Comparison of ENCODE assay signal across 14 mouse cellular contexts in the genomic region with DNA sequence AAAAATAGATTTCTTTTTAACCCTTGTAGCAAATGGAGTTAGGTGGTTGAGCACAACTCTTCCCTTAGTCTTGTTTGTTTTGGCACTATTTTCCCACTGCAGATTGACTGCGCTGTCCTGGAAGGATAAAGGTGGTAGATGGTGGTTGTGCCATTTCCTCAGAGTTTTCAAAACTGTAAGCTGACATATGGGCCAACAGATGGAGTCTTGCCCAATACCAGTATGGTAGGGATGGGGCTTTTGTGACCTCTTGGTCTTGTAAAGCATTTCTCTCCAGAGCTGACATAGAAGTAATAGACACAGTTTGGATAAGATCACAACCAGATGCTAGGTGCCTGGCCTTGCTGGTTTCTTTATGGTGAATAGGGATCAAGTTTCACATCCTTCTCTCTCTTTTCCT. TPM values are rescaled to one million over a fixed set of nuclear protein-coding genes. Genes with fewer than 3 reads are reported as not detected.
"Had no signal": no experiment of that assay in that cellular context is flagged by ENCODE, and none has a peak within 500 bp of the region (broad histone marks: within the 10 kb centered on the region; RNA-seq: fewer than 3 reads in every experiment).

No protein-coding gene starts in this region.

- H3K27ac ChIP-seq: kidney, embryonic 15.5 days; liver, embryonic 15.5 days; midbrain, embryonic 13.5 days; stomach, postnatal 0 days had no signal

- H3K4me2 ChIP-seq: kidney, embryonic 15.5 days; liver, embryonic 11.5 days; liver, embryonic 15.5 days; midbrain, embryonic 13.5 days had no signal

- ATAC-seq: midbrain, embryonic 13.5 days had no signal

- H3K4me1 ChIP-seq: kidney, embryonic 15.5 days; midbrain, embryonic 13.5 days had no signal

- DNase-seq: kidney, postnatal 14 days; layer of hippocampus, postnatal 36 days; left cerebral cortex, postnatal 4 days; right cerebral cortex, adult 18-20 months had no signal

- H3K27me3 ChIP-seq: kidney, embryonic 15.5 days; liver, embryonic 15.5 days; midbrain, embryonic 13.5 days had no signal

- H3K4me3 ChIP-seq: kidney, embryonic 15.5 days; liver, embryonic 15.5 days; midbrain, embryonic 13.5 days had no signal

- H3K9ac ChIP-seq: kidney, embryonic 15.5 days; liver, embryonic 15.5 days; midbrain, embryonic 13.5 days had no signal

- H3K9me3 ChIP-seq: kidney, embryonic 15.5 days; liver, embryonic 15.5 days; midbrain, embryonic 13.5 days had no signal

RNA-seq across cellular contexts. Expression of gene Astl, which starts 40.4 kb away (rescaled TPM):
- polyA plus RNA-seq: kidney, embryonic 15.5 days; large intestine, adult 2 months; liver, embryonic 11.5 days; lung, adult 2 months; lung, postnatal 0 days; midbrain, embryonic 13.5 days; midbrain, postnatal 0 days; neural tube, embryonic 14.5 days; stomach, postnatal 0 days had no signal
